Mouse (Mus musculus) CD4-positive, CD25-positive, alpha-beta regulatory T cell, adult 4 months (primary cell): ENCODE measurements around the gene Gm20388. TPM values are rescaled to one million over a fixed set of nuclear protein-coding genes. Genes with fewer than 3 reads are reported as not detected.

Experiments used
- ATAC-seq: one replicate; pipeline ENCODE4 v1.8.0; 2017
- polyA plus RNA-seq, 2 experiments: library from polyadenylated mRNA; unstranded; fragments of 100-300 nt; shearing (Covaris generic); gene quantifications; one replicate each; pipeline ENCODE4 v1.2.1; 2017

Gm20388 gene
- polyA plus RNA-seq, 2 experiments from 2014 or later: 10.7 to 12.8 TPM

GRCm38 (mm10) chr8:122362271-122362670 lies 2451.6 kb downstream of the Gm20388 start:
- no peak for ATAC-seq

GRCm38 (mm10) chr8:122362967-122363366 lies 2452.3 kb downstream of the Gm20388 start:
- no peak for ATAC-seq

- no peak for ATAC-seq
Observed at GRCm38 (mm10) chr8:122368494-122368893, 2457.9 kb downstream of the Gm20388 start.

GRCm38 (mm10) chr8:122369665-122370064 lies 2459.0 kb downstream of the Gm20388 start:
- ATAC-seq: no peak

GRCm38 (mm10) chr8:122371706-122372105 lies 2461.1 kb downstream of the Gm20388 start:
- ATAC-seq: no peak

- no peak for ATAC-seq
Observed at GRCm38 (mm10) chr8:122375320-122375719, 2464.7 kb downstream of the Gm20388 start.

- ATAC-seq: no peak
Observed at GRCm38 (mm10) chr8:122375751-122376364, 2465.2 kb downstream of the Gm20388 start.

GRCm38 (mm10) chr8:122376365-122377231 lies 2466.0 kb downstream of the Gm20388 start, which contains the start of gene Zc3h18:
Gene Zc3h18 (plus strand): TSS chr8:122376609.
- ATAC-seq: peak; percentile 96

GRCm38 (mm10) chr8:122383039-122383438 lies 2472.4 kb downstream of the Gm20388 start:
- ATAC-seq: no peak

- ATAC-seq: no peak
Observed at GRCm38 (mm10) chr8:122389357-122389756, 2478.7 kb downstream of the Gm20388 start.

GRCm38 (mm10) chr8:122390758-122391157 lies 2480.1 kb downstream of the Gm20388 start:
- ATAC-seq: no peak

- no peak for ATAC-seq
Observed at GRCm38 (mm10) chr8:122393717-122394116, 2483.1 kb downstream of the Gm20388 start.

- ATAC-seq: no peak
Observed at GRCm38 (mm10) chr8:122395291-122395690, 2484.7 kb downstream of the Gm20388 start.

- ATAC-seq: no peak
Observed at GRCm38 (mm10) chr8:122398186-122398585, 2487.5 kb downstream of the Gm20388 start.

- ATAC-seq: no peak
Observed at GRCm38 (mm10) chr8:122405146-122405805, 2494.6 kb downstream of the Gm20388 start.

GRCm38 (mm10) chr8:122407678-122408077 lies 2497.0 kb downstream of the Gm20388 start:
- no peak for ATAC-seq

- no peak for ATAC-seq
Observed at GRCm38 (mm10) chr8:122414311-122414710, 2503.7 kb downstream of the Gm20388 start.

- no peak for ATAC-seq
Observed at GRCm38 (mm10) chr8:122415554-122415953, 2504.9 kb downstream of the Gm20388 start.

GRCm38 (mm10) chr8:122419881-122420555 lies 2509.4 kb downstream of the Gm20388 start:
- ATAC-seq: no peak

GRCm38 (mm10) chr8:122421376-122422070 lies 2510.9 kb downstream of the Gm20388 start, which contains the start of gene Il17c:
Gene Il17c (plus strand): TSS chr8:122422020.
- ATAC-seq: no peak

GRCm38 (mm10) chr8:122423217-122423616 lies 2512.6 kb downstream of the Gm20388 start:
- ATAC-seq: no peak

GRCm38 (mm10) chr8:122423659-122424058 lies 2513.0 kb downstream of the Gm20388 start:
- no peak for ATAC-seq
